Mouse (Mus musculus): ENCODE data around the gene BC080695.
"Not testable (repeated sequence)": the region's sequence is repeated elsewhere in the genome, so short reads cannot be mapped to it uniquely, and the experiment has no call there.

BC080695 gene

GRCm38 (mm10) chr4:143551400-143551799 is at the start of gene BC080695, which contains the start of gene Gm13057:
Gene BC080695, plus strand, starts transcription at chr4:143551700.
Gene Gm13057, plus strand, starts transcription at chr4:143551709.
- not testable (repeated sequence) for DNase-seq (ENCODE audit: low read depth, low spot score)

GRCm38 (mm10) chr4:143511043-143511442 is 40.5 kb upstream of the BC080695 start, which contains the start of gene Gm13043:
Gene Gm13043, plus strand, starts transcription at chr4:143511343.
- DNase-seq (ENCODE audit: low read depth, low spot score) = no peak

GRCm38 (mm10) chr4:143535654-143536053 is 15.8 kb upstream of the BC080695 start, which contains the start of gene Gm13040:
Gene Gm13040, plus strand, starts transcription at chr4:143535954.
- DNase-seq (ENCODE audit: low read depth, low spot score) = not testable (repeated sequence)

GRCm38 (mm10) chr4:143611927-143612326 is 60.4 kb downstream of the BC080695 start:
- DNase-seq (ENCODE audit: low read depth, low spot score) = not testable (repeated sequence)

GRCm38 (mm10) chr4:143614703-143615102 is 63.2 kb downstream of the BC080695 start, which contains the start of gene Gm13083:
Gene Gm13083, plus strand, starts transcription at chr4:143615003.
- not testable (repeated sequence) for DNase-seq (ENCODE audit: low read depth, low spot score)

- DNase-seq (ENCODE audit: low read depth, low spot score) = not testable (repeated sequence)
Measured at GRCm38 (mm10) chr4:143618101-143618500, 66.6 kb downstream of the BC080695 start.
